Mouse (Mus musculus) spleen, adult 2 months (tissue): ENCODE measurements around the gene Sfmbt1. TPM values are rescaled to one million over a fixed set of nuclear protein-coding genes. Genes with fewer than 3 reads are reported as not detected.

Source experiments
- DNase-seq, 2 experiments: peaks; one replicate each; pipeline versions ENCODE4 v3.0.0 to v3.0.0-alpha.2; 2012 to 2021; ENCODE audit warnings: low spot score in 2 of 2, low read depth in 1 of 2
- H3K27ac ChIP-seq: fragments of 200-500 bp; 2 replicates; pipeline ENCODE4 v1.5.1; 2012; ENCODE audit warnings: low read length, inconsistent platforms; ENCODE audit not compliant: insufficient read depth
- H3K27me3 ChIP-seq: fragments of 200-500 bp; 2 replicates; pipeline ENCODE4 v1.6.1; 2012; ENCODE audit warnings: mild to moderate bottlenecking, moderate library complexity, low read length, inconsistent platforms; ENCODE audit not compliant: control insufficient read depth, insufficient read depth
- H3K36me3 ChIP-seq: fragments of 200-500 bp; 2 replicates; pipeline ENCODE4 v1.6.1; 2012; ENCODE audit warnings: mild to moderate bottlenecking, low read length, inconsistent platforms; ENCODE audit not compliant: control insufficient read depth, insufficient read depth
- H3K4me1 ChIP-seq: fragments of 200-500 bp; 2 replicates; pipeline ENCODE4 v1.6.1; 2011; ENCODE audit warnings: inconsistent platforms; ENCODE audit not compliant: control insufficient read depth, insufficient read depth, insufficient read length
- H3K4me3 ChIP-seq: fragments of 200-500 bp; 2 replicates; pipeline ENCODE4 v1.5.1; 2011; ENCODE audit warnings: mild to moderate bottlenecking, inconsistent platforms; ENCODE audit not compliant: insufficient read depth, insufficient read length; ENCODE audit errors: extremely low read depth
- CTCF ChIP-seq: fragments of 200-500 bp; IDR thresholded peaks from 2 replicates; pipeline ENCODE4 v1.5.1; 2011; ENCODE audit warnings: mild to moderate bottlenecking, inconsistent platforms; ENCODE audit not compliant: insufficient read depth, insufficient read length, insufficient replicate concordance; ENCODE audit errors: extremely low read depth
- POLR2A ChIP-seq: fragments of 200-500 bp; IDR thresholded peaks from 2 replicates; pipeline ENCODE4 v1.6.1; 2011; ENCODE audit warnings: low read depth, low read length, inconsistent platforms
- WGBS: fragments of 180-500 bp; shearing (Covaris S2); methylation state at CpG from one replicate; pipeline ENCODE4 v1.1.7; 2018; 5-methylcytosine and 5-hydroxymethylcytosine counted together
- polyA plus RNA-seq: library from polyadenylated mRNA; depleted of rRNA; stranded (reverse); fragments of >200 nt; gene quantifications from 2 replicates; pipeline ENCODE4 v1.2.3, GENCODE M21; 2012

The Sfmbt1 gene
- polyA plus RNA-seq, 1 experiment = 1.3 TPM

GRCm38 (mm10) chr14:30699656-30700055, 15.0 kb upstream of the Sfmbt1 start:
- peak in 1 of 2 experiments; percentile 39 for DNase-seq
- H3K27ac ChIP-seq = no peak overlapping the region
- no peak overlapping the region for H3K4me3 ChIP-seq
- H3K36me3 ChIP-seq = no peaks in the 10 kb centered on the region
- no peaks in the 10 kb centered on the region for H3K4me1 ChIP-seq
- TF ChIP-seq CTCF = peak; percentile 77; the same call in 1 of the 2 replicates
- TF ChIP-seq POLR2A = no peak
- 46% methylated on average over 8 of the region's 8 CpGs for WGBS
- no peaks in the 10 kb centered on the region for H3K27me3 ChIP-seq

- Histone ChIP-seq H3K36me3 (no peaks in the 10 kb centered on the region), H3K4me1 (no peaks in the 10 kb centered on the region), H3K27ac (no peak overlapping the region), H3K27me3 (no peaks in the 10 kb centered on the region), H3K4me3 (no peak overlapping the region)
- WGBS = 72% methylated on average over 5 of the region's 5 CpGs
- TF ChIP-seq POLR2A (no peak), CTCF (no peak)
- DNase-seq = no peak
Observed at GRCm38 (mm10) chr14:30702512-30702911, 12.1 kb upstream of the Sfmbt1 start.

- no peak overlapping the region for H3K4me3 ChIP-seq
- no peak for DNase-seq
- no peaks in the 10 kb centered on the region for H3K36me3 ChIP-seq
- no peaks in the 10 kb centered on the region for H3K4me1 ChIP-seq
- H3K27me3 ChIP-seq = no peaks in the 10 kb centered on the region
- H3K27ac ChIP-seq = no peak overlapping the region
- TF ChIP-seq CTCF = no peak
- no peak for TF ChIP-seq POLR2A
- 94% methylated on average over 5 of the region's 5 CpGs for WGBS
Observed at GRCm38 (mm10) chr14:30703079-30703478, 11.6 kb upstream of the Sfmbt1 start.

GRCm38 (mm10) chr14:30704098-30704855, 10.4 kb upstream of the Sfmbt1 start:
- DNase-seq = no peak
- Histone ChIP-seq H3K4me1 (no peaks in the 10 kb centered on the region), H3K4me3 (no peak overlapping the region), H3K27ac (no peak overlapping the region), H3K36me3 (no peaks in the 10 kb centered on the region), H3K27me3 (no peaks in the 10 kb centered on the region)
- no peak for TF ChIP-seq CTCF
- no peak for TF ChIP-seq POLR2A
- WGBS = 84% methylated on average over 8 of the region's 8 CpGs

GRCm38 (mm10) chr14:30711892-30712291, 2.8 kb upstream of the Sfmbt1 start:
- Histone ChIP-seq H3K27me3 (peaks cover 6% of the 10 kb centered on the region), H3K4me1 (peaks cover 8% of the 10 kb centered on the region), H3K36me3 (no peaks in the 10 kb centered on the region), H3K4me3 (no peak overlapping the region), H3K27ac (no peak overlapping the region)
- 89% methylated on average over 2 of the region's 2 CpGs for WGBS
- no peak for DNase-seq
- TF ChIP-seq CTCF (no peak), POLR2A (no peak)

GRCm38 (mm10) chr14:30713769-30714168, 880 bp upstream of the Sfmbt1 start:
- peaks cover 6% of the 10 kb centered on the region for H3K27me3 ChIP-seq

GRCm38 (mm10) chr14:30715618-30716050, 985 bp downstream of the Sfmbt1 start:
- H3K4me1 ChIP-seq = peaks cover 8% of the 10 kb centered on the region
- peak overlapping the region; percentile 70 for H3K27ac ChIP-seq
- peaks cover 6% of the 10 kb centered on the region for H3K27me3 ChIP-seq
- H3K4me3 ChIP-seq = peak overlapping the region; percentile 96
- H3K36me3 ChIP-seq = no peaks in the 10 kb centered on the region
- WGBS = under 1% methylated on average over 61 of the region's 68 CpGs
- peak in 1 of 2 experiments; percentile 57 for DNase-seq
- TF ChIP-seq POLR2A (no peak), CTCF (no peak)

More at GRCm38 (mm10) chr14:30713769-30714168, 880 bp upstream of the Sfmbt1 start:
- whole genome bisulfite sequencing = 20% methylated on average over 1 of the region's 1 CpGs
- Histone ChIP-seq H3K36me3 (no peaks in the 10 kb centered on the region), H3K4me1 (peaks cover 8% of the 10 kb centered on the region), H3K27ac (no peak overlapping the region), H3K4me3 (no peak overlapping the region)
- no peak for DNase-seq
- TF ChIP-seq POLR2A = no peak
- TF ChIP-seq CTCF = no peak
